Mouse (Mus musculus) forebrain, embryonic 15.5 days (tissue): ENCODE results near the gene Phf10. TPM values are rescaled to one million over a fixed set of nuclear protein-coding genes. Genes with fewer than 3 reads are reported as not detected.
"Not testable (repeated sequence)": the region's sequence is repeated elsewhere in the genome, so short reads cannot be mapped to it uniquely, and the experiment has no call there.

Experiments used
- ATAC-seq: fragments of 200-750 bp; cut with Nextera tagmentation; replicated peaks from 2 replicates; pipeline ENCODE4 v1.8.0; 2017; ENCODE audit warnings: mild to moderate bottlenecking, moderate TSS enrichment, moderate library complexity
- H3K27ac ChIP-seq: fragments of 300-500 bp; sonication (generic); replicated peaks from 2 replicates; pipeline ENCODE4 v1.5.1; 2015; ENCODE audit warnings: mild to moderate bottlenecking, inconsistent platforms
- H3K27me3 ChIP-seq: fragments of 300-500 bp; sonication (generic); 2 replicates; pipeline ENCODE4 v1.6.1; 2015; ENCODE audit warnings: inconsistent platforms
- H3K36me3 ChIP-seq: fragments of 300-500 bp; sonication (generic); 2 replicates; pipeline ENCODE4 v1.6.1; 2015; ENCODE audit warnings: mild to moderate bottlenecking, inconsistent platforms
- H3K4me1 ChIP-seq: fragments of 300-500 bp; sonication (generic); 2 replicates; pipeline ENCODE4 v1.6.1; 2015; ENCODE audit warnings: inconsistent platforms
- H3K4me2 ChIP-seq: fragments of 300-500 bp; sonication (generic); replicated peaks from 2 replicates; pipeline ENCODE4 v1.6.1; 2015; ENCODE audit warnings: mild to moderate bottlenecking, inconsistent platforms
- H3K4me3 ChIP-seq: fragments of 300-500 bp; sonication (generic); 2 replicates; pipeline ENCODE4 v1.5.1; 2015; ENCODE audit warnings: mild to moderate bottlenecking, inconsistent platforms
- H3K9ac ChIP-seq: fragments of 300-500 bp; sonication (generic); replicated peaks from 2 replicates; pipeline ENCODE4 v1.6.1; 2015; ENCODE audit warnings: mild to moderate bottlenecking, inconsistent platforms
- H3K9me3 ChIP-seq: fragments of 300-500 bp; sonication (generic); 2 replicates; pipeline ENCODE4 v1.6.1; 2016; ENCODE audit warnings: inconsistent platforms
- whole genome bisulfite sequencing: fragments of 180-500 bp; shearing (Covaris S2); methylation state at CpG from one replicate; pipeline ENCODE4 v1.1.7; 2015; ENCODE audit warnings: mixed read lengths; 5-methylcytosine and 5-hydroxymethylcytosine counted together
- polyA plus RNA-seq: library from polyadenylated mRNA; unstranded; fragments of >200 nt; fragmentation: Nextera tagmentation; extraction: Ambion mirVana; gene quantifications from 2 replicates; pipeline ENCODE4 v1.2.1, GENCODE M21; 2015

Gene Phf10
- 16.8 and 17.5 TPM in 2 replicates for polyA plus RNA-seq

- H3K36me3 ChIP-seq, H3K27ac ChIP-seq, H3K27me3 ChIP-seq, H3K9me3 ChIP-seq: not testable (repeated sequence)
- Histone ChIP-seq H3K9ac (peak within 1 kb of the TSS; percentile 71), H3K4me3 (peak within 1 kb of the TSS; percentile 76), H3K4me2 (peak within 1 kb of the TSS; percentile 86), H3K4me1 (peaks cover 15% of the 10 kb centered on the region)
- ATAC-seq = peak; percentile 74
- WGBS = 1% methylated on average over 39 of the region's 100 CpGs
Measured at GRCm38 (mm10) chr17:14960951-14961556, at the start of gene Phf10. Gene Phf10 (minus strand): TSS chr17:14961273.

DNA sequence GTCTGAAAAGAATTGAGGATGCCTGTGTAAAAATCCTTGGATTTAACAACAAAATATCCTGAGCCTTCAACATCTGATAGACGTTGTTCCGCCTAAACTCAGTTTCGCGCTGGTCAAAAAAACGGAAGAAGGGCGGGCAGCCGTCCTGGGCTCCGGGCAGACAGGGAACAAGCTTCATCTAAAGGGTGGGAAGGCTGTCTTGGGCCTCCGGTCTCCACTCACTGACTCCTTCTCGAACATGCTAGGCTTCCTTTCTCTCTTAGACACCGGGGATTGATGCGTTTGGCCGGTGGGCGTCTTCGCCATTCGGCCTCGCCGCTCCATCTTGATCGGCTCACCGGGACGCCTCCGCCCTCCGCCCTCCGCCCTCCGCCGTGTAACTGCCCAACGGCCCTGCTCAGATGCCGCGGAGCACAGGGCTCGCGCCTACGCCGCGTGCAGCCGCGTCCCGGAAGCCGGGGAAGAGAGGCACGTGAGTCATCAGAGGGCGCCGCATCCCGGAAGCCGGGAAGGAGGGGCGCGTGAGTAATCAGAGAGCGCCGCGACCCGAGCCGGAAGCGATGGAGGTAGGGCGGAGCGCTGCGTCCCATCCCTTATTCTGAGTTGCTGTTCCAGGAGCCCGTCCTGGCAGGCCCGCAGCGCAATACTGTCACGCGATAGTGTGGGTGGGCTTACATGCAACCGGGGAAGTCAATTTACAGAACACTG lies 48.8 kb upstream of the Phf10 start, which contains the start of gene Gm3435:
TSS of gene Gm3435 (plus strand) at position 471 of the 708 bp plus-strand sequence.
- H3K4me1 ChIP-seq, H3K27me3 ChIP-seq, H3K4me2 ChIP-seq, H3K9ac ChIP-seq, H3K27ac ChIP-seq, H3K36me3 ChIP-seq, H3K9me3 ChIP-seq, H3K4me3 ChIP-seq: not testable (repeated sequence)
- peak; percentile 99 for ATAC-seq
- no CpG with 5 or more reads among the region's 60 CpGs for WGBS

- H3K4me3 ChIP-seq, H3K9me3 ChIP-seq, ATAC-seq, H3K9ac ChIP-seq, H3K27ac ChIP-seq, H3K27me3 ChIP-seq, H3K4me2 ChIP-seq, H3K4me1 ChIP-seq, H3K36me3 ChIP-seq: not testable (repeated sequence)
- no CpG with 5 or more reads among the region's 3 CpGs for WGBS
Measured at GRCm38 (mm10) chr17:15009088-15009487, 48.0 kb upstream of the Phf10 start.

DNA sequence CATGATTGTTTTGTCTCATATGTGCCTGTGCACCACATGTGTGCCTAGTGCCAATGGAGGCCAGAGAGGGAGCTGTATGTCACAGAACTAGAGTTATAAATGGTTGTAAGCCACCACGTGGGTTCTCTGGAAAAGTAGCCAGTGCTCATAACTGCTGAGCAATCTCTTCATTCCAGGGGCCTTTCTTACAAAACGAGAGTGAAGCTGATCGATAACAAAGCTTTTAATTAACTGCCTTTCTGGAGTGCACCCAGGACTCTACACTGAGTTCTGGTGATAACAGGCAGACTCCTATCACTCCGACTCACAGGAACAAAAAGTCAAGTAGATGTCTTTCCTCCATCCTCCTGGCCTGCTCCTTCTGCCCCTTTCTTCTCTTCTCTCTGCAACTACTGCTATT lies 39.0 kb upstream of the Phf10 start:
- H3K4me2 ChIP-seq, H3K4me1 ChIP-seq: not testable (repeated sequence)

DNA sequence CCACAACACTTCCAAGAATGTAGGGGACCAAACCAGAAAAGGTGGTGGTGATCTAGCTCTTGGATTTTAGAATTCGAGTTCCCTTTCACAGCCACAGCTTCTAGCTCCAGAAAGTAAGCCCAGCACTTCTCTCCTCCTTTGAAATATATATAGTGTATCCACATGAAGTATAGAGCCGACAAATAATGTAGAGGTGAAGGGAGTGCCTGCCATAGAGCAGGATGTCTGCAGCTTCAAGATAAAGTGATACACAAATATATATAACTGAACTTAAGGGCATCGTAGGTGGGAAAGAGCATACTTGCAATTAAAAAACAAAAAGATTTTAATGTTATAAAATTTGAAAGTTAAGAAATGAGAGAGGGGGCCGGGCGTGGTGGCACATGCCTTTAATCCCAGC lies 33.1 kb upstream of the Phf10 start:
- not testable (repeated sequence) for H3K4me3 ChIP-seq, H3K36me3 ChIP-seq, H3K27ac ChIP-seq, H3K9me3 ChIP-seq, H3K9ac ChIP-seq, H3K4me2 ChIP-seq, H3K27me3 ChIP-seq, H3K4me1 ChIP-seq, ATAC-seq
- no CpG with 5 or more reads among the region's 5 CpGs for WGBS

More for the DNA sequence above, 39.0 kb upstream of the Phf10 start:
- not testable (repeated sequence) for ATAC-seq, H3K9ac ChIP-seq, H3K9me3 ChIP-seq, H3K27ac ChIP-seq, H3K36me3 ChIP-seq, H3K4me3 ChIP-seq, H3K27me3 ChIP-seq
- no CpG with 5 or more reads among the region's 4 CpGs for WGBS

GRCm38 (mm10) chr17:14993139-14993832 lies 32.2 kb upstream of the Phf10 start:
- H3K4me1 ChIP-seq = not testable (repeated sequence)

DNA sequence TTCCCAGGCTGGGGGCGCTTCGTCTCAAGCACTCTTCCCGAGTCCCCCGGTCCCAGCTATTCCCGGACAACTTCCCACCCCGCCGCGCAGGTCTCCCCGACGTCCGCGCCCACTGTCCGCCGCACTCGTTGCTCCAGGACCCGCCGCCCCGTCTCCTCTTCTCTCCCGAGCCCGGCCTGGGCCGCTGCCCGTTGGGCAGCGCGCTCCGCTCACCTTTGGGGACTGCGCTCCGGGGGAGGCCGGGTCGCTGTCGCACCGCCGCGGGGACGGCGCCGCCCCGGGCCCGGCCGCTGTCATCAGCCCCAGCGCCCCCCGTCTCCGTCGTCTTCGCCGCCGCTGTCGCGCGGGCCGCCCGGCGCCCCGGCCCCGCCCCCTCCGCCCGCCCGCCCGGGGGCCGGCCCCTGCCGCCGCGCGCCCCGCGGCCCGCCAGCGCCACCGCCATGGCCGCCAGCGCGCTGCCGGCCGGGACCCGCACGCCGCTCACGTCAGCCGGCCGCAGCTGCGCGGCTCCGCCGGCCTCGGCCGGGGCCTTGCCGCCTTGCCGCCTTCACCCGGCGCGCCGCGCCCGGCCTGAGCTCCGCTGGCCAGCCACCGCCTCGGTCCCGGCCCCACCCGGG lies 31.6 kb upstream of the Phf10 start:
- not testable (repeated sequence) for H3K27ac ChIP-seq, H3K36me3 ChIP-seq, H3K27me3 ChIP-seq, H3K4me2 ChIP-seq, H3K9ac ChIP-seq, H3K9me3 ChIP-seq, H3K4me1 ChIP-seq, H3K4me3 ChIP-seq
- WGBS = no CpG with 5 or more reads among the region's 98 CpGs
- ATAC-seq = peak; percentile 70

More at GRCm38 (mm10) chr17:14993139-14993832, 32.2 kb upstream of the Phf10 start:
- peak; percentile 94 for ATAC-seq
- H3K27ac ChIP-seq, H3K36me3 ChIP-seq, H3K4me3 ChIP-seq, H3K9ac ChIP-seq, H3K9me3 ChIP-seq, H3K27me3 ChIP-seq, H3K4me2 ChIP-seq: not testable (repeated sequence)
- WGBS = no CpG with 5 or more reads among the region's 47 CpGs

DNA sequence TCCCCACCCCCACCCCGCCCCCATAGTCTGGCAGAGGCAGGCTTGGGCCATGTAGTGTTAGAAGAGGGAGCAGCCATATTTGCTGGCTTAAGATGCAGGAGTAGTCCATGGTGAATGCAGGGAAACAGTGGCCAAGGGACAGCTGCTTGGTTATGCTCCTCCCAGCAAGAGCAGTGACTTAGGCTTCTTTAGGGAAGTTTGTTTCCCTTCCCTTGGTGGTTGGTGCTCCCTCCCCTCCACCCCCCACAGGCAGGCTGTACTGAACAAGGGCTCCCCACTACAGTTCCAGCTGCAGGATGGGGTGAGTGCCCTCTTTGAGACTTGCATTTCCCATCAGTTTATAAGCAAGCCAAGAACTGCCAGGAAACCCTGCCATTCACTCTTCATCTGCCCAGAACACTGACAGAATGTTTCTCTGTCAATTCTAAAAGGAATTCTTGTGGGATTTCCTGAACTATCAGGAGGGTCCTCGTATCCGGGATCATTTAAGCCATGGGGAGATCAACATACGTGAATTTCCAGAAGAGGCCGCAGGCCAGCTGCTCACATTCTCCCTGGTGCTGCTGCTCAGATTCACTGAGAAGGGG lies 29.1 kb upstream of the Phf10 start:
- ATAC-seq, H3K9ac ChIP-seq, H3K9me3 ChIP-seq, H3K4me2 ChIP-seq, H3K27ac ChIP-seq, H3K36me3 ChIP-seq, H3K27me3 ChIP-seq, H3K4me1 ChIP-seq, H3K4me3 ChIP-seq: not testable (repeated sequence)
- WGBS = 85% methylated on average over 4 of the region's 5 CpGs

DNA sequence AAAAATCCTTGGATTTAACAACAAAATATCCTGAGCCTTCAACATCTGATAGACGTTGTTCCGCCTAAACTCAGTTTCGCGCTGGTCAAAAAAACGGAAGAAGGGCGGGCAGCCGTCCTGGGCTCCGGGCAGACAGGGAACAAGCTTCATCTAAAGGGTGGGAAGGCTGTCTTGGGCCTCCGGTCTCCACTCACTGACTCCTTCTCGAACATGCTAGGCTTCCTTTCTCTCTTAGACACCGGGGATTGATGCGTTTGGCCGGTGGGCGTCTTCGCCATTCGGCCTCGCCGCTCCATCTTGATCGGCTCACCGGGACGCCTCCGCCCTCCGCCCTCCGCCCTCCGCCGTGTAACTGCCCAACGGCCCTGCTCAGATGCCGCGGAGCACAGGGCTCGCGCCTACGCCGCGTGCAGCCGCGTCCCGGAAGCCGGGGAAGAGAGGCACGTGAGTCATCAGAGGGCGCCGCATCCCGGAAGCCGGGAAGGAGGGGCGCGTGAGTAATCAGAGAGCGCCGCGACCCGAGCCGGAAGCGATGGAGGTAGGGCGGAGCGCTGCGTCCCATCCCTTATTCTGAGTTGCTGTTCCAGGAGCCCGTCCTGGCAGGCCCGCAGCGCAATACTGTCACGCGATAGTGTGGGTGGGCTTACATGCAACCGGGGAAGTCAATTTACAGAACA lies 17.4 kb upstream of the Phf10 start, which contains the start of the genes 9030025P20Rik and Gm3417:
TSS of gene 9030025P20Rik (plus strand) at position 107 of the 677 bp plus-strand sequence.
TSS of gene Gm3417 (minus strand) at position 429 of the 677 bp plus-strand sequence.
- H3K4me1 ChIP-seq, H3K9ac ChIP-seq, H3K36me3 ChIP-seq, H3K4me3 ChIP-seq, H3K9me3 ChIP-seq, H3K27ac ChIP-seq, H3K27me3 ChIP-seq: not testable (repeated sequence)
- WGBS = no CpG with 5 or more reads among the region's 60 CpGs
- peak; percentile 99 for ATAC-seq
- peak within 1 kb of the TSS; percentile 28; the same call in 1 of the 2 replicates for H3K4me2 ChIP-seq

DNA sequence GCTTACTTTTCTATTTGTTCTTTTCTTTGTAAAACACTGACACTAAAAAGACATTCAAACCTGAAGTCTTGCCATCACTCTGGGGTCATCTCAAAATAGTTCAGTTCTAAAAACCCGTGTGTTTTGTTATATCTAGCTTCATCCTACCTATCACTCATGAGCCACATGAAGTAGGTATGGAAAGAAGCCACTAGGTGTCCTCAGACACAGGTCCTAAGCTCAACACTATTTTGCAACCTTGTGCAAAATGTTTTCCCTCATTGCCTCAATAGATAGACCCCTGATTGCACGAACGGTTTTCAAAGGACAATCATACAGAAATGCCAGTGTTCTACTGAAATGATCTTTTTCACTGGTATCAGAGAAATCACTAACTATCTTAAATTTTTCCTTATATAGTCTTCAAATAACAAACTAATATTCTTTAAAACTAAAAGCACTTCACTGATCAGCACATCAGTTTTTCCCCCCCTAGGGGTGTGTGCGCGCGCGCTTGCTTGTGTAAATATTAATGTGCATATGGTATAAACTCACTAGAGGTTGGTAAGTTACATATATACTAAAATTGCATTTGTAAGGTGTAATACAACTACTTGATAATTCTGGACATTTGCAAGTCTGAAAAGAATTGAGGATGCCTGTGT lies 16.8 kb upstream of the Phf10 start:
- H3K4me1 ChIP-seq, H3K9ac ChIP-seq, H3K4me3 ChIP-seq, H3K36me3 ChIP-seq, H3K27ac ChIP-seq, H3K27me3 ChIP-seq, H3K9me3 ChIP-seq: not testable (repeated sequence)
- H3K4me2 ChIP-seq = peak overlapping the region; percentile 28; the same call in 1 of the 2 replicates
- peak; percentile 2; the same call in 1 of the 2 replicates for ATAC-seq
- WGBS = 2% methylated on average over 4 of the region's 7 CpGs

DNA sequence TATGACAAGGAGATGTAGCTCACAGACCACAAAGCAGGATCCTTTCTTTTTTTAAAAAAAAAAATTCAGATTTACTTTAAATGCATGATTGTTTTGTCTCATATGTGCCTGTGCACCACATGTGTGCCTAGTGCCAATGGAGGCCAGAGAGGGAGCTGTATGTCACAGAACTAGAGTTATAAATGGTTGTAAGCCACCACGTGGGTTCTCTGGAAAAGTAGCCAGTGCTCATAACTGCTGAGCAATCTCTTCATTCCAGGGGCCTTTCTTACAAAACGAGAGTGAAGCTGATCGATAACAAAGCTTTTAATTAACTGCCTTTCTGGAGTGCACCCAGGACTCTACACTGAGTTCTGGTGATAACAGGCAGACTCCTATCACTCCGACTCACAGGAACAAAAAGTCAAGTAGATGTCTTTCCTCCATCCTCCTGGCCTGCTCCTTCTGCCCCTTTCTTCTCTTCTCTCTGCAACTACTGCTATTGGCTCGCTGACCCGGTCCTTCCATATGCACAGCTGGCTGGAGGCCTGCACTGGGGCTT lies 7.4 kb upstream of the Phf10 start:
- not testable (repeated sequence) for H3K27ac ChIP-seq, H3K4me1 ChIP-seq, ATAC-seq, H3K9me3 ChIP-seq, H3K36me3 ChIP-seq, H3K4me2 ChIP-seq, H3K9ac ChIP-seq, H3K4me3 ChIP-seq, H3K27me3 ChIP-seq
- no CpG with 5 or more reads among the region's 6 CpGs for WGBS
